Mouse (Mus musculus) midbrain, embryonic 11.5 days (tissue): ENCODE measurements at regions not wholly inside any gene's neighbourhood (a gene's known extent, or its start where the extent isn't known, plus 50 kb on each side); places are given as distances from the start of the nearest gene placed in this dataset.

Source experiments
- ATAC-seq: fragments of 200-750 bp; cut with Nextera tagmentation; 2 replicates; pipeline ENCODE4 v1.8.0; 2017; ENCODE audit warnings: moderate TSS enrichment, moderate library complexity; ENCODE audit not compliant: low FRiP score
- DNase-seq: peaks from one replicate; pipeline ENCODE4 v3.0.0; 2015; ENCODE audit warnings: low spot score; ENCODE audit errors: missing footprints
- H3K27ac ChIP-seq: fragments of 300-500 bp; sonication (generic); 2 replicates; pipeline ENCODE4 v1.5.1; 2014; ENCODE audit warnings: low read depth, low read length
- H3K27me3 ChIP-seq: fragments of 300-500 bp; sonication (generic); 2 replicates; pipeline ENCODE4 v1.6.1; 2014; ENCODE audit warnings: mild to moderate bottlenecking, low read length, moderate library complexity, mixed read lengths; ENCODE audit not compliant: control insufficient read depth, insufficient read depth
- H3K36me3 ChIP-seq: fragments of 300-500 bp; sonication (generic); 2 replicates; pipeline ENCODE4 v1.6.1; 2014; ENCODE audit warnings: mild to moderate bottlenecking, low read length, moderate library complexity, mixed read lengths; ENCODE audit not compliant: control insufficient read depth, insufficient read depth
- H3K4me1 ChIP-seq: fragments of 300-500 bp; sonication (generic); 2 replicates; pipeline ENCODE4 v1.6.1; 2014; ENCODE audit warnings: low read length; ENCODE audit not compliant: control insufficient read depth, insufficient read depth
- H3K4me2 ChIP-seq: fragments of 300-500 bp; sonication (generic); 2 replicates; pipeline ENCODE4 v1.6.1; 2014; ENCODE audit warnings: mild to moderate bottlenecking, moderate library complexity
- H3K4me3 ChIP-seq: fragments of 300-500 bp; sonication (generic); 2 replicates; pipeline ENCODE4 v1.5.1; 2014; ENCODE audit warnings: low read depth, low read length
- H3K9ac ChIP-seq: fragments of 300-500 bp; sonication (generic); 2 replicates; pipeline ENCODE4 v1.6.1; 2014; ENCODE audit warnings: low read length
- H3K9me3 ChIP-seq: fragments of 300-500 bp; sonication (generic); 2 replicates; pipeline ENCODE4 v1.6.1; 2016; ENCODE audit warnings: low read length; ENCODE audit not compliant: control insufficient read depth
- WGBS: fragments of 180-500 bp; shearing (Covaris S2); extraction: QIAGEN DNeasy Blood & Tissue Kit; methylation state at CpG from one replicate; pipeline ENCODE4 v1.1.7; 2014; 5-methylcytosine and 5-hydroxymethylcytosine counted together

DNA sequence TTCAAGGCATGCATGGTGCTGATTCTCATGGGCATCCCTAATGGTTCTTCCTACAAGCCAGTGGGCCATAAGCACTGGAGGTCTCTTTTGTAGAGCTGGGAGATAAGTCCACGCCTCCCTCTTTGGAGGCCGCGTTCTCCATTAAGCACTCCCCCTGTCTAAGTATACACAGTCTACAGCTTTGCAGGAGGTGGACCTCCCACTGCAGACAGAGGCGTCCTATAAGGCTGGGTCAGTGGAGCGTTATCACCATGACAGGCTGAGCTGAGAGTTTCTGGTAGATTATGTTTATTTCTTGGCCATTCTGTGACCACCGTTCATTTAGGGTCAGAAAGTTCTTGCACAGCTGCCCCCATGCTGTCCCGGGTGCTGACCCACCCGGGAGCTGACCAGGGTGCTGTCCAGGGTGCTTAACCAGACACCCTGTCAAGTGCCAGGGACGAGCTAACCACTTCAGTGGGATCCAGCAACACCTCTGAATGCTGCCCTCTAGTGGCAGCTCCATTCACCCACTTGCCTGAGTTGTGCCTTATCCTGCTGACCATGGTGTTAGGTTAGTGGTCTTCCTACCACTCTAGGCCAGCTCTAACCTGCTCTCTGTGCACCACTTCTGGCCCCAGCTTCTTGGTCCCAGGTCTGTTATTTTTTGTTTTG lies 248.6 kb upstream of the Cdh4 start:
- no peaks in the 10 kb centered on the region for H3K36me3 ChIP-seq
- no peaks in the 10 kb centered on the region for H3K27me3 ChIP-seq
- no peaks in the 10 kb centered on the region for H3K4me1 ChIP-seq
- H3K9me3 ChIP-seq = no peaks in the 10 kb centered on the region
- H3K9ac ChIP-seq = no peak overlapping the region
- ATAC-seq = peak; percentile 73
- H3K4me3 ChIP-seq = no peak overlapping the region
- H3K27ac ChIP-seq = no peak overlapping the region
- peak; percentile 92 for DNase-seq
- no peak overlapping the region for H3K4me2 ChIP-seq
- WGBS = 42% methylated on average over 9 of the region's 9 CpGs

DNA sequence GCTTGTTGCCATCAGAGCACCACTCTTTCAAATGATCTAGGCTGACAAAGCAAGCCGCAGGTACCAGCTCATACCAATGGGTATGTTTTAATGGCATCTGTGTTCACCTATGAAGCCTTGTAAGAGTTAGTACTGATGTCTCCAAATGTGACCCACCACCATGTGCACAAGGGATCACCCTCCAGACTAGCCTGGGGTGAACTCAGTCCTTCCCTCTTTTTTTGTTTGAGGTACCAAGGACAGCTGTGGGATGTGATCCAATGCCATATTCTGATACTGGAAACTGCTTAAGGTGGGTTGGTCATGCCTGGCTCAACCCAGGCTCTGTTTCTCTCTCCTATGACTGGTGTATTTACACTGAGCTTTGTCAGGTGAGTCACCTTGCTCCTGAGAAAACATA lies 244.8 kb upstream of the Cdh4 start:
- Histone ChIP-seq H3K27ac (no peak overlapping the region), H3K36me3 (no peaks in the 10 kb centered on the region), H3K9ac (no peak overlapping the region), H3K4me1 (no peaks in the 10 kb centered on the region), H3K27me3 (no peaks in the 10 kb centered on the region), H3K4me3 (no peak overlapping the region), H3K4me2 (no peak overlapping the region), H3K9me3 (no peaks in the 10 kb centered on the region)
- 90% methylated on average over 1 of the region's 1 CpGs for WGBS
- ATAC-seq (no peak), DNase-seq (no peak)

DNA sequence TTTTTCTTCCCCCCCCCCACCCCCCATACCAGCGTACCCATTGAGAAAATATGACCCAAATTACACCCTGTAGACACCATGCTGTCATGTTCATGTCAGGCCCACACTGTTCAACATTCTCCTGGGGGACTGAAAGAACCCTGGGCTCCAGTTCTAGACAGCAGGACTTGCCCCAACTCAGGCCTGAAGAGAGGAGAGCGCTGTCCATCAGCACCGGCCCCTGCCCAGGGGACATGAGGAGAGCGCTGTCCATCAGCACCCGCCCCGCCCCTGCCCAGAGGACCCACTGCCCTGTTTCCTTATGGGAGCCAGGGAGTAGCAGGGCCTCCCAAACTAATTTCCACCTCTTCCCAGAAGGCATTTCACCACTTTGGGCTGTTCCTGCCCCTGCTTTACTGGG lies 241.7 kb upstream of the Cdh4 start:
- H3K27ac ChIP-seq = no peak overlapping the region
- no peaks in the 10 kb centered on the region for H3K36me3 ChIP-seq
- H3K4me1 ChIP-seq = no peaks in the 10 kb centered on the region
- DNase-seq = no peak
- H3K4me3 ChIP-seq = no peak overlapping the region
- no peaks in the 10 kb centered on the region for H3K9me3 ChIP-seq
- no peaks in the 10 kb centered on the region for H3K27me3 ChIP-seq
- no peak overlapping the region for H3K4me2 ChIP-seq
- no peak overlapping the region for H3K9ac ChIP-seq
- WGBS = 21% methylated on average over 6 of the region's 6 CpGs
- ATAC-seq = no peak

DNA sequence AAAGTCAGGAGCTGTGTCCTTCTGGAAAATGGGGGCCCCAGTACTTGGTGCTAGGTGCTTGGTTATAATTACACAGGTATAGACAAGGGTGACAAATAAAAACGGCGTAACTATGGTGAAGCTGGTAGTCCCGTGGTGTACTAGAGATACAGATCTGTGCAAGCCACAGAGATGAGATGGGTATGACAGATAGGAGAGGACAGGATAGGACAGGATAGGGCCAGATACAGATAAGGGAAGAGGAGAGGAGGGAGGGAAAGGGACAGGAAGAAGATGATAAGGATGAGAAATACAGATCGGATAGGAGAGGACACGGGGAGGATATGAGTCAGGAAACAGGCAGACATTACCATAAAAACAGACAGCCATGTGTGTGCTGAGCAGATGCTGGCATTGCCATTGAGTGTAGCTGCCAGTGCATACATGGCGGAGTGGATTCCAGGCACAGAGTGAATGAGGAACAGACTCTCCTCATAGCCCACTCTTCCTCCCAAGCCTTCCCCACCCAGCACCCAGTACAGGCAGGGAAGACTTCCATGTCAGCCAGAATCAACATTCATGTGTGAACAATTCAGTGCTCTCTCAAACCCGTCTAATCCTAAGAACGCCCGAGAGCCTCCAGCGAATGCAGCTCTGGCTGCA lies 231.9 kb upstream of the Cdh4 start:
- no peaks in the 10 kb centered on the region; the same call in 1 of the 2 replicates for H3K4me1 ChIP-seq
- H3K27me3 ChIP-seq = no peaks in the 10 kb centered on the region
- H3K27ac ChIP-seq = no peak overlapping the region
- 73% methylated on average over 10 of the region's 10 CpGs for WGBS
- H3K36me3 ChIP-seq = no peaks in the 10 kb centered on the region
- no peaks in the 10 kb centered on the region for H3K9me3 ChIP-seq
- H3K4me2 ChIP-seq = no peak overlapping the region
- H3K9ac ChIP-seq = no peak overlapping the region
- ATAC-seq = no peak
- no peak overlapping the region for H3K4me3 ChIP-seq
- DNase-seq = no peak

DNA sequence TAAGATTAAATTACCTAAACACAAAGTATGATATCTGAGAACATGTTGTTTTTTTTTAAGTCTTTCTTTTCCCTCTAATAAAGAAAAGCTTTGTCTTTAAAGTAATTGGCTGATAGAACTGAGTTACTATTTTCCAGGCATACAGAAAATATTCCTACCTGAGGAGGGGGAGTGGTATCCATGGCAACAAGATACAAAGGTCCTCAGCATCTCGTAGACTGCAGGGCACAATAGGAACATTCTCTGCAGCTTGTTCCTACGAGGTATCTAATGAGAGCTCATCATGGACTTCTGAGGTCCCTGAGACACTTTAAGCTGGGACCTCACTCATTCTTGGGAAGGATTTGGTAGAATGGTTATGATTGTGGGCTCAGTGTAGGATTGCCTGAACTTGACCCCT lies 225.5 kb upstream of the Cdh4 start:
- ATAC-seq (no peak), DNase-seq (peak; percentile 69)
- H3K27ac ChIP-seq = no peak overlapping the region
- no peaks in the 10 kb centered on the region; the same call in 1 of the 2 replicates for H3K4me1 ChIP-seq
- H3K36me3 ChIP-seq = no peaks in the 10 kb centered on the region
- H3K4me2 ChIP-seq = no peak overlapping the region
- H3K27me3 ChIP-seq = no peaks in the 10 kb centered on the region
- 24% methylated on average over 2 of the region's 2 CpGs for WGBS
- H3K9me3 ChIP-seq = no peaks in the 10 kb centered on the region
- H3K9ac ChIP-seq = no peak overlapping the region
- no peak overlapping the region for H3K4me3 ChIP-seq

DNA sequence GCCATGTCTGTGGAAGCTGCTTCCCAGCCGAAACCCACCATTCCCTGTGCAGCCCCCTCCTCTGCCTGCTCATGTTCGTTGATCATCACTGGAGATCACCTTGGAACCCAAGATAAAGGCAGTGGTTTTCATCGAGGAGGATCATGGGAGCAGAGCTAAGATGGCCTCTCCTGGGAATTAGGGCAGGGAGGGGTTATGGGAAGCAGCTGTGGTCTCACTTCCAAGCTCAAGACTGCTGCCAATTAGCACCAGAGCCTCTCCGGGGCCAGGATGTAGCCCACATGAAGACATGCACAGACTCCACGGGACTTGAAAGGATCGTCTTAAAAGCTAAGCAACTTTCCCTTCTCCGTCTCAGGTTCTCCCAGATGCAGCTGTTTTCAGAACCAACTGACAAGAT lies 214.1 kb upstream of the Cdh4 start:
- Histone ChIP-seq H3K4me2 (no peak overlapping the region), H3K9ac (no peak overlapping the region), H3K27ac (no peak overlapping the region), H3K4me3 (no peak overlapping the region), H3K9me3 (no peaks in the 10 kb centered on the region), H3K36me3 (no peaks in the 10 kb centered on the region), H3K4me1 (no peaks in the 10 kb centered on the region), H3K27me3 (no peaks in the 10 kb centered on the region)
- 0 out of 2 replicates have a peak, but pooled peaks have one; percentile 19 for ATAC-seq
- 75% methylated on average over 7 of the region's 7 CpGs for WGBS
- DNase-seq = peak; percentile 59

DNA sequence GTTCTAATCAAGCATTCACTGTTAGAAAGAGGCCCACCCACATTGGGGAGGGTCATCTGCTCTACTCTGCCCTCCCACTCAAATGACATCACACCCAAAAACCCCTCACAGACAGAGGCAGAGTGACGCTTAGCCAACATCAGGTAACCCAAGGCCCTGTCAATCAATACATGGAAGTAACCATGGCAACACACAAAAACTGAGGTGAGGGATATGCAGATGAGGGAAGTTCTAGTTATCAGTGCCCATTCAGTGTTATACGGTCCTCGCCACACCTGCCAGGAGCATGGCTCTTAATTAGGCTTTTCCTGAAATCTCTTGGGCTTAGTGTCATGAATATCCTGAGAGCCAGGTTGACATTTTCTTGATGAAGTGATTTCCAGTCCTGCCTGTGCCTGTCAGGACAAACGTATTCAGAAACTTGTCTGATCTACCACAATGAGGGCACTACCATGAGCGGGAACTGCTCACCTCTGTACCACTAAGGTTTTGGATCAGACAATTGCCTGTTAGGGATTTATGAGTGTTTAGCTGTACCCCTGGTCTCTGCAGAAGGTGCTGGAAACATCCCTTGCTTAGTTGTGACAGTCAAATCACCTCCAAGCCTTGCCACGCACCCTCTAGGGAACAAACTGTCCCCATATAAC lies 210.4 kb upstream of the Cdh4 start:
- no peaks in the 10 kb centered on the region for H3K9me3 ChIP-seq
- H3K4me3 ChIP-seq = no peak overlapping the region
- no peak overlapping the region for H3K27ac ChIP-seq
- H3K4me1 ChIP-seq = no peaks in the 10 kb centered on the region
- no peaks in the 10 kb centered on the region for H3K27me3 ChIP-seq
- H3K4me2 ChIP-seq = no peak overlapping the region
- DNase-seq (peak; percentile 68), ATAC-seq (no peak)
- no peak overlapping the region for H3K9ac ChIP-seq
- WGBS = 80% methylated on average over 6 of the region's 6 CpGs
- no peaks in the 10 kb centered on the region for H3K36me3 ChIP-seq

DNA sequence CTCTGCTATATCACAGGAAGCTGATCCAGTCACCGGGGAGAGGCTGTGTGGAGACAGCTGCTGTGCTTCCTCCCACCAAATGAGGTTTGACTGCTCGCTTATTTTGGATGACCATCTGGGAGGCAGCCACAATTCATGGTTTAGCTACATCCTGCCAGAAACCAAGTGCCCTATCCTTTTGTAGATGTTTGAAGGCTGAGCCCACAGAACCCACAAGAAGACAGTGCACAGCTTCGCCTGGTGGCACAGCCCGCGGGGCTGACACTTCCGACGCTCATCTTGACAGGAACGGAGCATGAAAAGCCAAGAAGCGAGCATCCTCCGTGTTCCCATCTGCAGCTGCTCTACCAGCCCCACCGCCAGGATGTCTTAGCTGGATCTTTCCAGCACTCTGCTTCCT lies 204.1 kb upstream of the Cdh4 start:
- DNase-seq = no peak
- Histone ChIP-seq H3K36me3 (no peaks in the 10 kb centered on the region), H3K9ac (no peak overlapping the region), H3K27me3 (no peaks in the 10 kb centered on the region), H3K4me2 (no peak overlapping the region), H3K9me3 (no peaks in the 10 kb centered on the region), H3K27ac (no peak overlapping the region), H3K4me3 (no peak overlapping the region), H3K4me1 (no peaks in the 10 kb centered on the region)
- WGBS = 93% methylated on average over 11 of the region's 11 CpGs
- no peak for ATAC-seq

DNA sequence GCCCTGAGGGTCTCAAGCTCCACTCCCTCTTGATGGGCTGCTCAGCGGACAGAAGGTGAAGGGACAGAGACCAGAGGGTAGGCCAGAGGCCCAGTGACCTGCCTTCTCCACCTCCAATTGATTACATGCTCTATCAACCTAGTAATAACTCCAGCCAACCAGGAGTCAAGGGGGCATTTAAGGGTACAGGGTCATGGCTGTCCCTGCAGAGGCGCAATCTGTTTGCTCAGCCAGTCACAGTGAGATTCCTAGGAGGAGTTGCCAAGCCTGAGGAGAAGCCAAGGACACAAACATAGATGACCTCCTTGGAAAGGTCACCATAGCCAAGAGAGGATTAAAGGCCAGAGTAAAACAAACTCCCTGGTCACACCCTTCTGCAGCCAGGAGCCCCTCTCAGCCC lies 181.3 kb upstream of the Cdh4 start:
- Histone ChIP-seq H3K9me3 (no peaks in the 10 kb centered on the region), H3K9ac (no peak overlapping the region), H3K27me3 (no peaks in the 10 kb centered on the region), H3K36me3 (no peaks in the 10 kb centered on the region), H3K4me2 (no peak overlapping the region), H3K4me1 (no peaks in the 10 kb centered on the region), H3K4me3 (no peak overlapping the region), H3K27ac (no peak overlapping the region)
- ATAC-seq (no peak), DNase-seq (no peak)
- WGBS = 85% methylated on average over 2 of the region's 2 CpGs
